Mouse (Mus musculus): ENCODE measurements around the gene Aldh3b3.

Gene Aldh3b3

DNA sequence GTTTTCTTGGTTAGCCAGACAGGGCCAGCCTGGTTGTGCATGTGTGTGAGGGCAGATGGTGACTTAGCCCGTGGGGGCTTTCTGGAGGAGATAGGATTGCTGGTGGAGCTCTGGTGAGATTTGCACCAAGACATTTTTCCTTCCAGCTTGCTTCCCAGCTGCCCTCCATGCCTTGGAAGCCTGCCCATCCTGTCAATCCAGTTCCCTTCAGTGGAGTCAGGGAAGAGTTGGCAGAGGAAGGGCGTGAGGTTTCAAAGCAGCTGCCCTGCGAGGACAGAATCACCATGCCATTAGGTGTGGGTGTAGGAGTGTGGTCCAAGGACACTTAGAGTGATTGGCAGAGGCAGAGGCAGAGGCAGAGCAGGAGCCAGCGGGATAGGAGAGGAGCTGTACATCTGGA, at the start of gene Aldh3b3:
Aldh3b3 (plus strand) TSS at position 176 of the 400 bp plus-strand sequence.
- DNase-seq: no peak

- no peak for DNase-seq
Measured at GRCm38 (mm10) chr19:3910206-3910605, 48.2 kb upstream of the Aldh3b3 start.

DNA sequence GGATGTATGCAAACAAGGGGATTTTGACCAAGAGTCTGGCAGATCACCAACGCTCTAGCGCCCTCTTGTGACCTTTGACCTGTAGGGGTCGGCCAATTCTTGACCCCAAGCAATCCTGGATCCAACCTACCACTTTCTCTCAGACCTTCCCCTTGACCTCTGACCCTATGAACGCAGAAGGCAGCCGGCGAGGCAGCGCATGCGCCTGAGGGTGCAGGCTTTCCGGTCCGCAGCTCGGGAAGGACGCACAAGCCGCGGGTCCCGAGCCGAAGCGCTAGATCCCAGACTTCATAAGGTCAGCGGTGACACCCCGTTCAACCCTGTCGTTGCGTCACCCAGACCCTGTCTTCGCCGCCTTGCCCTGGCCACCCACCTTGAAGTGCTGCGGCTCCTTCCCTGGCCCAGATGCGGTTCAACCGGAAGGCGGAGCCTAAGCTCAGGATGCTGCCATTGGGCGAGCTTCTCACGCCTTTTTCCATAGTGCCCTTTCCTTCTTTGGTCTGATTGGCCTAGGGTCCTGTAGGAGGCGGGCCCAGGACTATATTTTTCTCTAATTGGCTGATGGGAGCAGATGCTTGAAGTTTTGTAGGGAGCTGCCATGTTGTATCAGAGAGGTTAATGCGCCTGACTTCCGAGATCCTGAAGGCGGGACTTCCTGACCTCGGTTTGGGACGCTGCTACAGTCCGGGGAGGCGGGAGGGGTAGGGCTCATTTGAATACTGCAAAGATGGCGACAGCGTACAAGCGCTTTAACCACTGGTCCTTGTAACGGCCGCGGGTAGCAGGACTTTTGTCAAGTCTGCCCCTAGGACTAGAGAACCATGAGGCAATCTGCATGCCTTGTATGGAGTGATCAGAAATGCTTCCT, 45.9 kb upstream of the Aldh3b3 start, which contains the start of gene Ndufs8:
Ndufs8 (minus strand) TSS at position 438 of the 868 bp plus-strand sequence.
- peak; percentile 91 to 93 for DNase-seq

DNA sequence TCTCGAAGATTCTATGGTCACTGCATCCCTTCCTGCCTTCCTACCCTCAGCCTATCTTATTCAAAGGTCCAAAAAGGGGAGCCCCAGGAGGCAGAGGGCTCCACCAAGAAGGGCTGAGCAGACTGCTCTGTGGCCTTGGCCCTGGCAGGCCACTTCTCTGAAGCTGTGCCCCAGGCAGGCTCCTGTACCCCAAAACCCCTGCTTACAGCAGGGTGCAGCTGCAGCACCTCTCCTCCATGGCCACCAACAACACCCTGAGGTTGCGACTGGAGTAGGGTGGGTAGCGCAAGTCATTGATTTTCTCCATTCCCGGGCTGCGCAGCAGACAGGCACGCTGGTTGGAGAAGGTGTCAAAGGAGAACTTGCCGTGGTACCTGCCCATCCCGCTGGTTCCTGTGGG, 44.8 kb upstream of the Aldh3b3 start:
- no peak for DNase-seq

GRCm38 (mm10) chr19:3914535-3914934, 43.9 kb upstream of the Aldh3b3 start:
- DNase-seq: no peak

DNA sequence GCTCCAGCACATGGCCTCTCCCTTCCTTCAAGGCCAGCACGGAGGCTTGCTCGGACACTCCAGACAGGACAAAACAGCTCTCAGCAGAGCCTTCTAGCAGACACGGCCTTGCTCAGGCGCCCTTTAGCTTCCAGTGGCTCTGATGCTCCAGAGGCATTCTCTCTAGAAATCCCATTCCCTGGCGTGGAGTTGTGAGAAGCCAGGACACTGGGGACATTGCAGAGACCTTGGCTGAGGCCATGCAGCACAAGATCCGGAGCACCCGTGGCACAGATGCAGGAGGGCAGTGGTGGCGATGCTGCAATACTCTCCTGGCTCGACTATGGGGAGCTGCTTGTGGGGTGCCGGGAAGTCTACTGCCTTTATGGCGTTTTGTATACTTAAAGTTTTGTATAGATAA, 41.7 kb upstream of the Aldh3b3 start:
- DNase-seq: no peak

DNA sequence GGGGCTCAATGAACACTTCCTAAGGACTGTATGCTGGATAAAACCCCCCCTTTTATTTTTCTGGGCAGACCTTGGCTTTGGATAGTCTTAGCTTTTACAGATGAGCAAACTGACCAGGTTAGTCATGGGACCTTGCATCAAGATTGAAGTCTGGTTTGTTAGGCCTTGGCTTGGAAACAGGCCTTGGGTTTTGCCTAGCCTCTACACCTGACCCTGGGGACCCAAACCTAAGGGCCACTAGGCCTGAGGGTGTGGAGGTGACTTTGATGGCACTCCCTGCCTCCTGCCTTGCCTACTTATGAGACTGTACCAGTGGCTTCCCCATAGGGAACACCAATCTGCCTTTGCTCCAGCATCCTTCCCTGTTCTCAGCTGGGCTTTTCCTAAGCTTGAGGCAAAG, 38.5 kb upstream of the Aldh3b3 start:
- no peak for DNase-seq

- DNase-seq: no peak
Measured at GRCm38 (mm10) chr19:3922661-3923371, 35.6 kb upstream of the Aldh3b3 start.

GRCm38 (mm10) chr19:3923586-3923985, 34.9 kb upstream of the Aldh3b3 start:
- no peak for DNase-seq

DNA sequence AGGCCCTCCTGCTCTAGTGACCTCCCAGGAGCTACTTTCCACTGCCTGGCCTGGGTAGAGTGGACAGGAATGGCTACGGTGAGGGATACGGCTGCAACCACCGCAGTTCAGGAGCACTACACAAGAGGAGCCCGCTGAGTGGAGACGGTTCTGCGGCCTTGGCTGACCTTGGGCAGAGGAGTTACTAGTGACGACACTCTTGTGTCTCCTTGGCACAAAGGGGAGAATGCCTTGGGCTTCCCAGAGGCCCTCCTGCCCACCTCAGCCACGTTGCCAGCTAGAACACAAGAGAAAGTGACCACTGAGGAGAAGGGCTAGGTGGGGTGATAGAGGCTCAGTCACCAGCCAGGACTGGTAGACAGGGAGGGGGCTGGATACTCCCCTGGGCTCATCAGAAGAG, 34.3 kb upstream of the Aldh3b3 start:
- DNase-seq: no peak

DNA sequence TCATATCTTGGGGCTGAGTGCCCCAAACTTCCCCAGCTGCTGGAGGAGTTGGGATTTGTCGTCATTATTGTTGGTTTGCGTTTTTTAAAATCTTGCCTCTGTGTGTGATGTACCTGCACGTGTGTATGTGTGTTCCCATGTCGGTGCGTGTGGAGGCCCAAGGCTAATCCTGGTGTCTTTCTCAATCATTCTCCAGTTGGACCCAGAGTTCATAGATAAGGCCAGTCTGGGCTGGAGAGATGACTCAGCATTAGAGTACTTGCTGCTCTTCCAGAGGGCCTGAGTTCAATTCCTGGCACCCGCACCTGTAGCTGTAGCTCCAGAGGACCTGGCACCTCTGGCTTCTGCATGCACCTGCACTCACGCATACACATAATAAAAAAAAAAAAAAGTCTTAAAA, 33.6 kb upstream of the Aldh3b3 start:
- no peak for DNase-seq

DNA sequence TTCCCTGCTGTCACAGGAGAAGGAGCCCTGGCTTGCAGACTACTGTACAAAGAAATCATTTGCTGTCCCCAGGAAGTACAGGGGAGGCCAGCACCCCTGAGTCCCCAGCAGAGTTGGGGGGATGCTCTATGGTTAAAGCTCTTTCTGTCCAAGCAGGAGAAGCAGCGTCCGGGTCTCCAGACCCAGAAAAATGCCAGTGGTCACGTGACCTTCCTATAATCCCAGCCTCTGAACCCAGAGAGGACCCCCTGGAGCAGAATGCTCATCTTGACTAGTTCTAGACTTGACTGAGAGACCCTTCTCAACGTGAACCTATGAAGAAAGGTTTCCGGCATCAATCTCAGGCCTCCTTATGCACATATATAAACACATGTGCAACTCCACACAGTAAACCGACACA, 32.6 kb upstream of the Aldh3b3 start:
- no peak for DNase-seq

- peak; percentile 60 to 66 for DNase-seq
Measured at GRCm38 (mm10) chr19:3926279-3926678, 32.2 kb upstream of the Aldh3b3 start.

- DNase-seq: peak in 1 of 2 experiments; percentile 11
Measured at GRCm38 (mm10) chr19:3926685-3927084, 31.8 kb upstream of the Aldh3b3 start.

DNA sequence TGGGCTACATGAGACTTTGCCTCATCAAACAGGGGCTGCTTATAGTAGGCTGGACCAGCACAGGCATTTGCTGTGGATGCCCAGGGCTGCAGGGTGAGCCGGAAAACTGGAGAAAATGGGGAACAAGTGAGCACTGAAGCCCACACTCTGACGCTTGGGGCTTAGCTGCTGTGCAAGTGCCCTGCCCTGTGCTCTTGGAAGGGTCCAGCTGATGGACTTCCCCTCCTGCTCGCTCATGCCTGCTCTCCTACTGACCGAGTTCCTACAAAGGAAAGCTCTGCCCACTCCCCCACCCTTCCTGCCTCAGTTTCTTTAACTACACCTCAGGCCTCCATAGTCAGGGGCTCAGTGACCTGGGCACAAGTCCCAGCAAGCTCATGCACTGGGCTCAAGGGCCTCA, 30.5 kb upstream of the Aldh3b3 start:
- DNase-seq: no peak

DNA sequence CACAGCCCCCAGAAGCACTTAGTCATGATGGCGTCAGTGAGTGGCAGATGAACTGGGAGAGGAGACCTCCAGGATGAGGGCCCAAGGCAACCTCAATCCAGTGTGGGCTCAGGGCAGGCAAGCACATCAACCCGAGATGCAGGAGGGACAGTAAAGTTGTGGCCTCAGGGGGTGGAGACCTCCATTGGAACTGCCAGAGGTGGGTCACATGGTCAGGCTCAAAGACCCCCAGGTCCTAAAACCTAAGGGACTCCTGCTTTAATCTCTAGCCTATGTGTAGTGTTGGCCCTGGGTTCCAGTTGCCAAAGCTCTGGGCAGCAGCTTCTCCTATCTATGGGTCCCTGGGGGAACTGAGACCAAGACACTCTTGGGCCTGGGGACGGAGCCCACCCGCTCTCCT, 29.7 kb upstream of the Aldh3b3 start:
- DNase-seq: peak in 1 of 2 experiments; percentile 9

DNA sequence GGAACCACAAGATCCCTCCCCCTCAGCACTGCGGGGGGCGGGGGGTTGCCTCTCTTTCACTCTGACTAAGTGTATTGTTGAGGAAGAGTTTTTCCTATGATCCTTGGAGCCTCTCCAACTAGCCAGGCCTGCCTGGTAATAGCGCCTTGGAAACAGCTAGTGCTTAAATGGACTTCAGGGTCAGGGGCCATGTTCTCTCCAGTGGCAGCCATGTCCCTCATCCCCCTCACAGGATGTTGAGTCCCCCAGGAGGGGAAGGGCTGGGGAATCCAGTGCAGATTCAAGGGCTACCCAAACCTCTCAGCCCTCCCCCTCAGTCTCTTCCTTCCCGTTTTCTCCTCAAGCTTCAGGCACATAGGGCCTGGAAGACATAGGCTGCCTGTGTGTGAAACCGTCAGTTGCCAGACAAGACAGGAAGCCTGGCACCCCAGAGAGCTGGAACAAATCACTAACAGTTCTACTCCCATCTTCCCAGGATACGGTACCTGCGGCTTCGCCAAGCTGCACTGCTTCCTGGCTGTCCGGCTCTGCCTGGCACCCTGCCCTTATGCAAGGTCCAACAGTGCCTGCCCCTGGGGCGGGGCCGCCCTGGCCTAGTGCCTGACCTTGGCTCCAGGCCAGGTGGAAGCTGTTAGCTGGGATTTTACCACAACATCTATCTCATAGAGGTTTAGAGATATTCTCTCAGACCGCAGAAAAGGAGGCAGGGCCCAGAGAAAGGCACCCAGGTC, 29.1 kb upstream of the Aldh3b3 start, which contains the start of gene Aldh3b1:
Aldh3b1 (minus strand) TSS at position 598 of the 731 bp plus-strand sequence.
- DNase-seq: peak; percentile 92 to 93

GRCm38 (mm10) chr19:3930262-3931057, 28.0 kb upstream of the Aldh3b3 start:
- DNase-seq: peak in 1 of 2 experiments; percentile 14

- no peak for DNase-seq
Measured at GRCm38 (mm10) chr19:3931716-3932115, 26.7 kb upstream of the Aldh3b3 start.

GRCm38 (mm10) chr19:3935032-3935895, 23.2 kb upstream of the Aldh3b3 start, which contains the start of gene Unc93b1:
Gene Unc93b1 (plus strand): TSS chr19:3935186.
- no peak for DNase-seq

Data from cerebellum, postnatal 25 days (tissue).